Mouse (Mus musculus): ENCODE results near the gene B4galnt1. TPM values are rescaled to one million over a fixed set of nuclear protein-coding genes. Genes with fewer than 3 reads are reported as not detected.

Gene B4galnt1
- total RNA-seq (2012; rRNA removed) (23.7 and 24.6 TPM in 2 replicates), polyA plus RNA-seq (2012; ENCODE audit: insufficient read depth in 1 of 2, insufficient read length in 2 of 2, low read depth in 1 of 2, low replicate concordance in 2 of 2, missing spikeins in 1 of 2) (10 to 100 TPM; 65.8 to 66.0 TPM)

DNA sequence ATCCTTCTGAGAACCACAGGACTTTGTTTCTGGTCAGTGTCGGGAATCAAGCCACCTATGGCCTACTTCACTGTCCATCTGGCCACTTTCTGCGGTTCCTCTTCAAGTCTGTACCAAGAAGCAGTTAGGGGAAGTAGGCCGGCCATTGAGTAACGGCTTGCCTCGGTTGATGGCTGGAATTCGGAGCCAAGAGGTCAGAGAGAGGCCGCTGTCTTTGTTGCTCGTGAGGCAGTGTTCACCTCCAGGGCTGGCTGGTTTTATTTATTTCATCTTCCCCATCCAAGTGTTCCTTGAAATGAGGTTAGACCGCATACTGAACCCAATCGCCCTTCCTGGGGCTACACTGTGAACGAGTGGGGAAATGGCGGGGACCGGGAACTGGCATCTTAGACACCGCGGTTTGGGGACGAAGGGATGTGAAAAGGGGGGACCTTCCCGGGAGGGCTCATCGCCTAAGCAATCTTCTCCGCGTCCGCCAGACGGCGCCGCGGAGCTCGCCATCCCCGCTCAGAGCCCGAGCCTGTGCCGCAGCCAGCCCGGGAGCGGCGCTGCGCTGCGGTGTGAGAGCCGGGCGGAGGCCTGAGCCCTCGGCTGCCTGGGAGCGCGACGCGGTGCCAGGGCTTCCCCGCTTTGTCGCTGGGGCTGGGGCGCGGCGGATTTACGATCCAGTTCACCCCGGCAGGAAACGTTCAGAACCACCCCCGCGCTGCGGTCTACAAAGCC is at the start of gene B4galnt1:
TSS of gene B4galnt1 (plus strand) at position 595 of the 723 bp plus-strand sequence.
- Histone ChIP-seq H3K79me2 (ENCODE audit: control insufficient read depth, insufficient read depth, low read length, poor library complexity) (peaks cover 26% of the 10 kb centered on the region), H3K4me1 (ENCODE audit: control insufficient read depth in 1 of 2, insufficient read depth in 2 of 2, low read length in 2 of 2) (peaks cover 2 to 19% of the 10 kb centered on the region in 2 experiments; a peak in 3 of 4 replicates), H3K4me3 (ENCODE audit: control insufficient read depth in 1 of 2, insufficient read depth in 1 of 2, low read depth in 2 of 2, low read length in 2 of 2) (peak within 1 kb of the TSS; percentile 67 to 68), H3K27me3 (ENCODE audit: control insufficient read depth in 1 of 2, insufficient read depth in 2 of 2, low read length in 2 of 2) (no peaks in the 10 kb centered on the region), H3K27ac (ENCODE audit: control insufficient read depth, low read depth, low read length) (peak within 1 kb of the TSS; percentile 88), H3K9ac (ENCODE audit: control insufficient read depth, low read depth, low read length, poor library complexity, severe bottlenecking) (peak within 1 kb of the TSS; percentile 91), H3K36me3 (ENCODE audit: control insufficient read depth in 1 of 2, insufficient read depth in 2 of 2, low read length in 2 of 2) (peaks cover 2 to 15% of the 10 kb centered on the region in 2 experiments; a peak in 2 of 4 replicates), H3K9me3 (replicated peaks; ENCODE audit: insufficient read depth, low read length) (no peaks in the 10 kb centered on the region)
- peak; percentile 90 for DNase-seq (ENCODE audit: low read depth, low spot score)
- no peak for TF ChIP-seq ZMIZ1 (IDR thresholded peaks at IDR 0.05; ENCODE audit: low read depth, low read length)
- peak; percentile 19; the same call in 1 of the 2 replicates for TF ChIP-seq MAX (IDR thresholded peaks at IDR 0.05; ENCODE audit: low read length)
- TF ChIP-seq UBTF (IDR thresholded peaks at IDR 0.05; ENCODE audit: borderline replicate concordance, insufficient read depth, low read depth, low read length) = peak; percentile 98; the same call in 1 of the 2 replicates
- 0 out of 2 replicates have a peak, but pooled peaks have one; percentile 4 for TF ChIP-seq ETS1 (IDR thresholded peaks at IDR 0.05; ENCODE audit: low read depth, low read length)
- peak; percentile 73 for TF ChIP-seq TBP (IDR thresholded peaks at IDR 0.05; ENCODE audit: low read depth, low read length)
- TF ChIP-seq TAL1 (IDR thresholded peaks at IDR 0.05; ENCODE audit: low read length) = no peak
- no peak for TF ChIP-seq ZKSCAN1 (IDR thresholded peaks at IDR 0.05; ENCODE audit: low read depth, low read length)
- TF ChIP-seq CHD2 (IDR thresholded peaks at IDR 0.05; ENCODE audit: low read length) = no peak
- peak; percentile 40; the same call in 1 of the 2 replicates for TF ChIP-seq TCF12 (IDR thresholded peaks at IDR 0.05; ENCODE audit: low read depth, low read length)
- no peak for TF ChIP-seq POLR2AphosphoS2 (IDR thresholded peaks at IDR 0.05; ENCODE audit: low read length)
- peak; percentile 89 to 97 (median 91) for TF ChIP-seq CTCF (IDR thresholded peaks at IDR 0.05 in 2 of 3, conservative IDR thresholded peaks at IDR 0.05 in 1 of 3; ENCODE audit: control insufficient read depth in 1 of 3, insufficient read depth in 1 of 3, low read depth in 2 of 3, low read length in 3 of 3, poor library complexity in 1 of 3, severe bottlenecking in 1 of 3)
- peak in 1 of 2 experiments; percentile 34; a peak in 1 of 4 replicates for TF ChIP-seq POLR2A (IDR thresholded peaks at IDR 0.05; ENCODE audit: control insufficient read depth in 1 of 2, insufficient read depth in 1 of 2, low read depth in 1 of 2, low read length in 2 of 2, poor library complexity in 1 of 2)
- TF ChIP-seq JUND (IDR thresholded peaks at IDR 0.05; ENCODE audit: low read depth, low read length) = no peak
- no peak for TF ChIP-seq KAT2A (conservative IDR thresholded peaks at IDR 0.05; ENCODE audit: low read depth, low read length)
- peak; percentile 40 for TF ChIP-seq RAD21 (IDR thresholded peaks at IDR 0.05; ENCODE audit: low read depth, low read length)
- TF ChIP-seq MEF2A (IDR thresholded peaks at IDR 0.05; ENCODE audit: extremely low read depth, insufficient replicate concordance, low read depth, low read length, poor library complexity, severe bottlenecking) = no peak
- TF ChIP-seq GATA1 (IDR thresholded peaks at IDR 0.05; ENCODE audit: low read depth, low read length) = no peak
- no peak for TF ChIP-seq MYC (IDR thresholded peaks at IDR 0.05; ENCODE audit: low read depth, low read length)
- peak; percentile 44; the same call in 1 of the 2 replicates for TF ChIP-seq NELFE (IDR thresholded peaks at IDR 0.05; ENCODE audit: low read depth, low read length)
- no peak for TF ChIP-seq CHD1 (IDR thresholded peaks at IDR 0.05; ENCODE audit: low read depth, low read length)
- peak; percentile 85 for TF ChIP-seq SMC3 (IDR thresholded peaks at IDR 0.05; ENCODE audit: low read depth, low read length)
- TF ChIP-seq MAZ (IDR thresholded peaks at IDR 0.05; ENCODE audit: low read depth, low read length) = peak; percentile 66
- TF ChIP-seq RCOR1 (IDR thresholded peaks at IDR 0.05; ENCODE audit: low read depth, low read length) = 0 out of 2 replicates have a peak, but pooled peaks have one; percentile 50
- TF ChIP-seq USF2 (IDR thresholded peaks at IDR 0.05; ENCODE audit: borderline replicate concordance in 1 of 2, insufficient read depth in 1 of 2, low read depth in 1 of 2, low read length in 2 of 2) = no peak
- TF ChIP-seq GABPA (IDR thresholded peaks at IDR 0.05; ENCODE audit: low read depth, low read length) = no peak
- TF ChIP-seq ZC3H11A (IDR thresholded peaks at IDR 0.05; ENCODE audit: low read depth, low read length) = peak; percentile 63
- no peak for TF ChIP-seq ZNF384 (IDR thresholded peaks at IDR 0.05; ENCODE audit: low read depth, low read length)
- no peak for TF ChIP-seq ELF1 (IDR thresholded peaks at IDR 0.05; ENCODE audit: low read depth, low read length)
- TF ChIP-seq NRF1 (IDR thresholded peaks at IDR 0.05; ENCODE audit: insufficient read depth, low read depth, low read length, poor library complexity, severe bottlenecking) = 0 out of 2 replicates have a peak, but pooled peaks have one; percentile 11
- no peak; the same call in 1 of the 2 replicates for TF ChIP-seq MXI1 (IDR thresholded peaks at IDR 0.05; ENCODE audit: low read depth, low read length)
- TF ChIP-seq USF1 (IDR thresholded peaks at IDR 0.05; ENCODE audit: low read depth, low read length) = no peak
- TF ChIP-seq E2F4 (IDR thresholded peaks at IDR 0.05; ENCODE audit: borderline replicate concordance, low read depth, low read length) = no peak
- no peak for TF ChIP-seq SIN3A (IDR thresholded peaks at IDR 0.05; ENCODE audit: low read length)
- no peak for TF ChIP-seq BHLHE40 (IDR thresholded peaks at IDR 0.05; ENCODE audit: borderline replicate concordance, low read depth, low read length)
- TF ChIP-seq MYB (IDR thresholded peaks at IDR 0.05; ENCODE audit: low read depth, low read length) = peak; percentile 22; the same call in 1 of the 2 replicates

Data from MEL (cell line).